Mouse (Mus musculus) midbrain, embryonic 13.5 days (tissue): ENCODE measurements at regions not wholly inside any gene's neighbourhood (a gene's known extent, or its start where the extent isn't known, plus 50 kb on each side); places are given as distances from the start of the nearest gene placed in this dataset.

Experiments used
- ATAC-seq: fragments of 200-750 bp; cut with Nextera tagmentation; 2 replicates; pipeline ENCODE4 v1.8.0; 2017; ENCODE audit warnings: mild to moderate bottlenecking, moderate TSS enrichment, moderate library complexity
- H3K27ac ChIP-seq: fragments of 300-500 bp; sonication (generic); 2 replicates; pipeline ENCODE4 v1.5.1; 2015; ENCODE audit warnings: inconsistent platforms, mild to moderate bottlenecking, moderate library complexity
- H3K27me3 ChIP-seq: fragments of 300-500 bp; sonication (generic); 2 replicates; pipeline ENCODE4 v1.6.1; 2015; ENCODE audit warnings: mild to moderate bottlenecking, inconsistent platforms
- H3K36me3 ChIP-seq: fragments of 300-500 bp; sonication (generic); 2 replicates; pipeline ENCODE4 v1.6.1; 2015; ENCODE audit warnings: mild to moderate bottlenecking, inconsistent platforms
- H3K4me1 ChIP-seq: fragments of 300-500 bp; sonication (generic); replicated peaks from 2 replicates; pipeline ENCODE4 v1.6.1; 2015; ENCODE audit warnings: inconsistent platforms
- H3K4me2 ChIP-seq: fragments of 300-500 bp; sonication (generic); replicated peaks from 2 replicates; pipeline ENCODE4 v1.6.1; 2015; ENCODE audit warnings: moderate library complexity, mild to moderate bottlenecking, inconsistent platforms
- H3K4me3 ChIP-seq: fragments of 300-500 bp; sonication (generic); replicated peaks from 2 replicates; pipeline ENCODE4 v1.5.1; 2015; ENCODE audit warnings: mild to moderate bottlenecking, inconsistent platforms
- H3K9ac ChIP-seq: fragments of 300-500 bp; sonication (generic); replicated peaks from 2 replicates; pipeline ENCODE4 v1.6.1; 2015; ENCODE audit warnings: mild to moderate bottlenecking, inconsistent platforms
- H3K9me3 ChIP-seq: fragments of 300-500 bp; sonication (generic); 2 replicates; pipeline ENCODE4 v1.6.1; 2016; ENCODE audit warnings: mild to moderate bottlenecking, inconsistent platforms
- WGBS: fragments of 180-500 bp; shearing (Covaris S2); methylation state at CpG from one replicate; pipeline ENCODE4 v1.1.7; 2015; 5-methylcytosine and 5-hydroxymethylcytosine counted together

DNA sequence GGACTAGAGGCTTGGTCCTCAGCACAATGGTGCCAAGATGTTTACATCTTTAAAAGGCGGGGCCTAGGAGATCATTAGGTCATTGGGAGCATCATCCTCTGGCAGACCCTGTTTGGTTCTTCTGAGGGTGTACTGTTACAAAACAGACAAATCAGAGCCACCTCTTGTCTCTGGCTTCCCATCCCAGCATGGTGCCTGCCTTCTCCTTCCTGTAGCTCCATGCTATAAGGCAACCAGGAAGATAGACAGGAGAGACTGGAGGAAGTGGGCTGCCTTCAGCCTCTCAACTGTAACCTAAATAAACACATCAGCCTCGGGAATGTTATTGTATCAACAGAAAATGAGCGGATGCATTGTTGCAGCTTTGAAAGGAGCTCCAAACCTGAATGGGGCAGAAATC, 529.8 kb upstream of the Gm765 start:
- 66% methylated on average over 3 of the region's 3 CpGs for WGBS
- ATAC-seq: no peak
- H3K27ac ChIP-seq: no peak overlapping the region

DNA sequence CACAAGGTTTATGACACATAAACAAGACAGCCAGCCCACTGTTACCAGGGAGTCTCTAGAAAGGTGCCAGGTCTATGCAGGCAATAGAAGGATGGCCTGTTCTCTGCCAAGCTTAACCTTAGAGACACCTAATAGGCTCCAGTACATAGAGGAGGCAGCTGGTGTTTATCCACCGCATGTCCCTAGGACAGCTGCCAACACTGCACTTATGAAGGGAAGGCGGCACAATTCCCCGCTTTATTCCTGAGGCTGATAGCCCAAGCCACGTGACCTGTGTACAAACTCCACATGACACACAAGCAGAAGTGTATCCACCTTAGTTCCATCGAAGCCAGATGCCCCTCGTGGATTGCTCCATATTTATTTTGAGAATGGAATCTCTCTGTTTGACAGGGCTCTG, 527.2 kb upstream of the Gm765 start:
- Histone ChIP-seq H3K4me2 (no peak overlapping the region), H3K4me1 (no peaks in the 10 kb centered on the region), H3K36me3 (no peaks in the 10 kb centered on the region), H3K27ac (no peak overlapping the region), H3K27me3 (no peaks in the 10 kb centered on the region), H3K4me3 (no peak overlapping the region), H3K9ac (no peak overlapping the region), H3K9me3 (no peaks in the 10 kb centered on the region)
- no peak for ATAC-seq
- WGBS: 90% methylated on average over 6 of the region's 6 CpGs

More for the DNA sequence above, 529.8 kb upstream of the Gm765 start:
- H3K27me3 ChIP-seq: no peaks in the 10 kb centered on the region
- H3K4me3 ChIP-seq: no peak overlapping the region
- H3K9me3 ChIP-seq: no peaks in the 10 kb centered on the region
- H3K4me1 ChIP-seq: no peaks in the 10 kb centered on the region
- no peak overlapping the region for H3K9ac ChIP-seq
- H3K4me2 ChIP-seq: no peak overlapping the region
- H3K36me3 ChIP-seq: no peaks in the 10 kb centered on the region

DNA sequence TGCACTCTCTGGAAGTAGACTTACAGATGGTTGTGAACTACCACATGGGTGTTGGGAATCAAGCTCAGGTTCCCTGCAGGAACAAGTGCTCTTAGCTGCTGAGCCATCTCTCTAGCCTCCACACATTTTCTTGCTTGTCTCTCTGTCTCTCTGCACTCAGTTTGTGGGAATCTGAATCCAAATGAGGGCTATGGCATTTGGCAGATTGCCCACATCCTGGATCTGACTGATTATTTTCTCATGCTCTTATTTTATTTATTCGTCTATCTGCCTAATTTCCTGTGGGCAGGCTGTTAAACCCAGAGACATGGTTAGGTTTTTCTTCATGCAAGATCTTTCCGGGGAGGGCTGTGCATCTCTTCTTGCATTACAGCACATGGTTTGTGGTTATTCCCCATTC, 521.8 kb upstream of the Gm765 start:
- ATAC-seq: no peak
- Histone ChIP-seq H3K9ac (no peak overlapping the region), H3K4me1 (no peaks in the 10 kb centered on the region), H3K4me3 (no peak overlapping the region), H3K27ac (no peak overlapping the region), H3K9me3 (no peaks in the 10 kb centered on the region), H3K4me2 (no peak overlapping the region), H3K36me3 (no peaks in the 10 kb centered on the region), H3K27me3 (no peaks in the 10 kb centered on the region)
- 76% methylated on average over 2 of the region's 2 CpGs for WGBS

DNA sequence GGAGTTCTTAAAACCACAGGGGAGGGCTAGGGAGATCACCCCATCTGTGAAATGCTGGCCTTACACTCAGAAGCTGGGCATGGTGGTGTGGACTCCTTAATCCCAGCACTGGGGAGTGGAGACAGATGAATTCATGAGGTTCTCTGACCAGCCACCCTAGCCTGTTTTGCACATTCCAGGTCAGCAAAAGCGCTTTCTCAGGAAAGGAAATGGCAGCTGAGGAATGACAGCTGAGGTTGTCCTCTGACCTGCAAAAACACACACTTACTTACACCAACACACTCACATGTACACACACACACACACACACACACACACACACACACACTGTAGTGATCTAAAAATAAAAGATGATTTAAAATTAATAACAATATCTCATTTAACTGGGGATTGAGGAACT, 513.4 kb upstream of the Gm765 start:
- H3K4me1 ChIP-seq: no peaks in the 10 kb centered on the region
- H3K36me3 ChIP-seq: no peaks in the 10 kb centered on the region
- no peak overlapping the region for H3K4me2 ChIP-seq
- no peak overlapping the region for H3K27ac ChIP-seq
- no peak for ATAC-seq
- no peak overlapping the region for H3K9ac ChIP-seq
- H3K4me3 ChIP-seq: no peak overlapping the region
- H3K9me3 ChIP-seq: no peaks in the 10 kb centered on the region
- H3K27me3 ChIP-seq: no peaks in the 10 kb centered on the region
- WGBS: 100% methylated on average over 1 of the region's 1 CpGs

GRCm38 (mm10) chr6:98850906-98851305, 508.4 kb upstream of the Gm765 start:
- Histone ChIP-seq H3K4me2 (no peak overlapping the region), H3K27me3 (no peaks in the 10 kb centered on the region), H3K9ac (no peak overlapping the region), H3K4me3 (no peak overlapping the region), H3K4me1 (no peaks in the 10 kb centered on the region), H3K36me3 (no peaks in the 10 kb centered on the region), H3K9me3 (no peaks in the 10 kb centered on the region), H3K27ac (no peak overlapping the region)
- ATAC-seq: no peak
- 92% methylated on average over 2 of the region's 2 CpGs for WGBS

- Histone ChIP-seq H3K4me1 (no peaks in the 10 kb centered on the region), H3K9me3 (no peaks in the 10 kb centered on the region), H3K36me3 (no peaks in the 10 kb centered on the region), H3K4me2 (no peak overlapping the region), H3K27ac (no peak overlapping the region), H3K9ac (no peak overlapping the region), H3K4me3 (no peak overlapping the region), H3K27me3 (no peaks in the 10 kb centered on the region)
- no peak for ATAC-seq
- WGBS: 87% methylated on average over 1 of the region's 1 CpGs
Measured at GRCm38 (mm10) chr6:98848835-98849234, 506.3 kb upstream of the Gm765 start.

DNA sequence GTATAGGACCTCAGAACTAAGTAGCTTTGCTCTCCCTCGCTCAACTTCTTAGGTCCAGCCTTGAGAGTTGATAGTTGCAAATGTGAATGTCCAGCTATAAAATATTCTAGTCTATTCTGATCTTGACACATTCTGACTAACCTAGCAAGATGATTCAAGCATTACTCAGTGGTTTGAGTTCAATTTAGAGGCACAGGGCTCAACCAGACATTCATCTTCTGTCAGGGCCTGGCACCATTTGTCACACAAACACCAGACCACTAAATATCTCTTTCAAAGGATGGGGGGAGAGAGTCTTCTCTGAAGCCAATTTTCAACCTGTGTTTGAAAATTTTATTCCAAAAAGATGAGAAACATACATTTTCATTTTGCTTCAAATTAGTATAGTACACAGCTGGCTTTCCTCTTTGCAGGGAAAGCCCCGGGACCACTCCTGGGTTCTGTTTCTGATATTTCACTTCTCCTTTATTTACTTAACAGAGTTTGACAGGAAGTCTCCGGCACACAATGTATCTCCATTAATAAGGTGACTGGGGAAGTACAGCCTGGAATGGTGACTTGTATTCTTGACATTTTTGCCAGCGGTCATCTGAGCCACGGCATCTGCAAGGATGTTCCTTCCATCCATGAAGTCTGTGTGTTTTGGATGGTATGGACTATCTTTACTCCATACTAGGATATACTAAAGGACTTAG, 503.6 kb upstream of the Gm765 start:
- ATAC-seq: no peak
- Histone ChIP-seq H3K27me3 (no peaks in the 10 kb centered on the region), H3K27ac (no peak overlapping the region), H3K9ac (no peak overlapping the region), H3K4me3 (no peak overlapping the region), H3K4me2 (no peak overlapping the region), H3K9me3 (no peaks in the 10 kb centered on the region), H3K4me1 (no peaks in the 10 kb centered on the region), H3K36me3 (no peaks in the 10 kb centered on the region)
- 85% methylated on average over 5 of the region's 5 CpGs for WGBS

DNA sequence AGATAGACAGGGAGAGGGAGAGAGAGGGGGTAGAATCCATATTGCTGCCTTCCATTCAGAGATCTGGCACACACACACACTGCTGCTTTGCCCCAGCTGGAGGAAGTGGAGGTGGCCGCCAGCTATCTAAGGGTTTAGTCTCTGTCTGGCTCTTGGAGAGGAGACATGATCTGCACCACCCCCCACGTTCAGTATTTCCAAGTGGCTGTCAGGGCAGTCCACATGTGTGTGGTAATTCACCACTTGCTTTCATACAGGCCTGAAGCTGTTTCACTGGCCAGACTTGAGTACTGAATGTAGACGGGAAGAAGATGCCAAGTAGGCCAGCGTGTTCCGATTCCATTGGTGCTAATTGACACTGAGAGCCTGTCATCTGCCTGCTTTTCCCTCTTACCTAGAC, 501.0 kb upstream of the Gm765 start:
- no peaks in the 10 kb centered on the region for H3K4me1 ChIP-seq
- no peak overlapping the region for H3K27ac ChIP-seq
- no peaks in the 10 kb centered on the region for H3K27me3 ChIP-seq
- H3K4me2 ChIP-seq: no peak overlapping the region
- no peak overlapping the region for H3K4me3 ChIP-seq
- no peak for ATAC-seq
- no peaks in the 10 kb centered on the region for H3K9me3 ChIP-seq
- H3K36me3 ChIP-seq: no peaks in the 10 kb centered on the region
- no peak overlapping the region for H3K9ac ChIP-seq
- WGBS: 83% methylated on average over 5 of the region's 5 CpGs

DNA sequence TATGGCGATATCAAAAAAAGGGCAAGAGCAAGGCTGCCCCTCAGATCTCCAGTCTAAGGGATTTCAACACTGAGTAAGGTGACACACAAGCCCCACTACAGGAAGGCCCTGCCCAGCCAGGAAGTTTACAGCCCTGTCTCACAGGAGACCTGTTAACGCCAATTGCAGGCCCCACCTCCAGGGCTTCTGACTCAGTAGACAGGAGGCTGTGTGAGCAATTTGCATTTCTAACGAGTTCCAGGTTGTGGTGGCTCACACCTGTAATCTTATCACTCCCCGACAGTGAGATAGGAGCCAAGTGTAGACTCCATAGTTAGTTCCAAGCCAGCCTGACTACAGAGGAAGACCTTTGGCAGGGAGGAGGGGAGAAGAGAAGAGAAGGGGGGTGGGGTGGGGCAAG, 500.4 kb upstream of the Gm765 start:
- H3K27ac ChIP-seq: no peak overlapping the region
- H3K4me1 ChIP-seq: no peaks in the 10 kb centered on the region
- H3K4me3 ChIP-seq: no peak overlapping the region
- H3K27me3 ChIP-seq: no peaks in the 10 kb centered on the region
- H3K9ac ChIP-seq: no peak overlapping the region
- ATAC-seq: no peak
- H3K36me3 ChIP-seq: no peaks in the 10 kb centered on the region
- H3K9me3 ChIP-seq: no peaks in the 10 kb centered on the region
- WGBS: 71% methylated on average over 4 of the region's 4 CpGs
- no peak overlapping the region for H3K4me2 ChIP-seq

DNA sequence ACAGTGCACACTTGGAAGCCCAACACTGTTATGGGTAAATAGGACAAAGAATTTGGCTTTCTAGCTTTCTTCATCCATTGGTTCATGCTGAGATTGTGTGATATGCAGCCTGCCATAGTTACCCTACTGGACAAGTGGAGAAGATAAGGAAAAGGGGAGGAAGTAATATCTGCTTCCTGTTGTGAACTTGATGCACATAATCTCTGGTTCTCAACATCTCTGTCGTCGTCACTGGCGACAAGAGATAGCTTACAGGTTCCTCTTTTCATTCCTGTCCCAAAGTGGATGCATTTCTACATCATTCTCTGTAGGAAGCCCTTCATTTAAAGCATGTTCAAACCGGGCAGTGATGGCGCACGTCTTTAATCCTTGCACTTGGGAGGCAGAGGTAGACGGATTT, 491.4 kb upstream of the Gm765 start:
- ATAC-seq: no peak
- H3K4me3 ChIP-seq: no peak overlapping the region
- H3K27ac ChIP-seq: no peak overlapping the region
- H3K9me3 ChIP-seq: no peaks in the 10 kb centered on the region
- no peaks in the 10 kb centered on the region for H3K36me3 ChIP-seq
- H3K4me2 ChIP-seq: no peak overlapping the region
- H3K9ac ChIP-seq: no peak overlapping the region
- H3K4me1 ChIP-seq: no peaks in the 10 kb centered on the region
- 92% methylated on average over 7 of the region's 7 CpGs for WGBS
- H3K27me3 ChIP-seq: no peaks in the 10 kb centered on the region

DNA sequence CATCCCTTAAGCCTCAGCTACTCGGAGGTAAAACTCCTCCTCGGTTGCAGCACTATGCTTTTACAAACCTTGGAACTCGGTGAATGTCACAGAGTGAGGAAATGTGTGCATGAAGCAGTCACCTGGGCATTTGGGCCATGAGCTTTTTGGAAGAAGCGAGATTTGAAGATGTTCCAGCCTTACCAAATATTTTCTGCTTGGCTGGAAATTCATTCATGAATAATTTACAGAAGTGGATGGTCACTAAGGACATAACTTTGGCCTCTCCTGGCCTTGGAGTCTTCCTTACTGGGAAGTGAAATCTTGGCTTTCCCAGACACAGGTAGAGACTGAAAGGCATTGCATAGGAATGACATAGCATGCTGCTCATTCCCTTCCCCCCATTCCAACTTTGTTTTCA, 487.6 kb upstream of the Gm765 start:
- Histone ChIP-seq H3K9ac (no peak overlapping the region), H3K36me3 (no peaks in the 10 kb centered on the region), H3K9me3 (no peaks in the 10 kb centered on the region), H3K4me3 (no peak overlapping the region), H3K27me3 (no peaks in the 10 kb centered on the region), H3K4me1 (no peaks in the 10 kb centered on the region), H3K27ac (no peak overlapping the region), H3K4me2 (no peak overlapping the region)
- 84% methylated on average over 4 of the region's 4 CpGs for WGBS
- ATAC-seq: no peak

GRCm38 (mm10) chr6:98808046-98808445, 465.5 kb upstream of the Gm765 start:
- Histone ChIP-seq H3K27ac (no peak overlapping the region), H3K9me3 (peaks cover under 1% of the 10 kb centered on the region; the same call in 1 of the 2 replicates), H3K9ac (no peak overlapping the region), H3K36me3 (no peaks in the 10 kb centered on the region), H3K4me1 (no peaks in the 10 kb centered on the region), H3K27me3 (no peaks in the 10 kb centered on the region), H3K4me3 (no peak overlapping the region), H3K4me2 (no peak overlapping the region)
- ATAC-seq: no peak
- 97% methylated on average over 1 of the region's 1 CpGs for WGBS

DNA sequence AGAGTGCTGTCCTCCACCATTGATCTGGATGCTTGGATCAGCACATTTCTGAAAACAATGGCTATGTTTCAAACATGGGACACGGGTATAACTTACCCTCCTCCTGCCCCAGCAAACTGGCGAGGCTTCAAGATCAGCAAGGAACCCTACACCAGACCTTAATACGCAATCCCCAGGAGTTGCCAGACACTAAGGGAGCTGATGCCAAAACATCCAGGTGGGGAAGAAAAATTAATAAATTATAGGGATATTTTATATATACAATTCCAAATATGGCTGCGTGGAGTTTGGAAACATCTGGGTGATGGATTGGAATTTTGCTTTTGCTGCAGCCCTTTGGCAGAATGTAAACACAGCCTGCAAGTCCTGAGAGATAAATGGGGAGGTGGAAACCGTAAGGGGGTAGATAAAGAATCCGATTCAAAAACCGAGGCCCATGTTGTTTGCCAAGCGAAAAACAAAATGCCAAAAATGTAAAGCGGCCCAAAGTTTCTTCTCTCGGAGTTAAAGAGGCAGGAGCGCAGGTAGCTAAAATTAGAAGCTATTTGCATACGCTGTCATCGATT, 460.9 kb upstream of the Gm765 start:
- no peak for ATAC-seq
- no peak overlapping the region for H3K9ac ChIP-seq
- H3K27me3 ChIP-seq: no peaks in the 10 kb centered on the region
- H3K27ac ChIP-seq: no peak overlapping the region
- no peaks in the 10 kb centered on the region for H3K9me3 ChIP-seq
- 94% methylated on average over 13 of the region's 13 CpGs for WGBS
- H3K4me1 ChIP-seq: 0 out of 2 replicates have a peak, but pooled peaks cover 5% of the 10 kb centered on the region
- H3K36me3 ChIP-seq: no peaks in the 10 kb centered on the region
- H3K4me2 ChIP-seq: no peak overlapping the region
- H3K4me3 ChIP-seq: no peak overlapping the region
